Mouse (Mus musculus) cortical plate, adult 2 months (tissue): ENCODE results near the gene Pde2a.

Experiments
- CTCF ChIP-seq: fragments of 200-500 bp; IDR thresholded peaks from 2 replicates; pipeline ENCODE4 v1.5.1; 2011; ENCODE audit warnings: mild to moderate bottlenecking, control low read depth, low read length; ENCODE audit not compliant: insufficient read depth; ENCODE audit errors: extremely low read depth
- POLR2A ChIP-seq: fragments of 200-500 bp; IDR thresholded peaks from 2 replicates; pipeline ENCODE4 v1.6.1; 2011; ENCODE audit warnings: mild to moderate bottlenecking, low read length, control low read depth; ENCODE audit not compliant: insufficient read depth; ENCODE audit errors: extremely low read depth

DNA sequence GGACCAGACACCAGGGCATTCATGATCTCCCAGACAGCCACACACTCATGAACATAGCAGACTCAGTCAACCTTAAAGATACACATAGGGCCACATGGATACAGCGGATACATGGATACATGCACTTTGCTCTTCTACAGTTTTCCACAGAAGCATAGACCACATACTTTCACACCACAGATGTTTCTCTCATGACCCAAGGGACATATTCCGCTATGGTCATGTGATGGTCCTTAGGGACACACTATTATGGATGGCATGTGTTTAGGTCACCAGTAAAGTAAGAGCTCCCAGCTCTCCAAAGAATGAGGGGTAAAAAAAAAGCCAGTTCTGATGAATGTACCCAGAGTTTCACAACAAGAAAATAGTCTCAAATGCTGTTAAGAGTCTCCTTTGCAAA is 49.9 kb downstream of the Pde2a start:
- TF ChIP-seq CTCF (no peak), POLR2A (no peak)
